Mouse (Mus musculus): Measurements from ENCODE around the gene Bcat1.

- TF ChIP-seq CTCF (IDR thresholded peaks at IDR 0.05) (no peak), EP300 (IDR thresholded peaks at IDR 0.05) (no peak)
Measured at GRCm38 (mm10) chr6:145064104-145064503, 11.9 kb downstream of the Bcat1 start.
